In genomic region chr5:50476985-50477384, GRCm38 (mm10) we compare ENCODE assay signal across 8 mouse cellular contexts.
DNase-seq lines count a peak whose midpoint lies in the region; ATAC-seq lines count a peak whose summit lies in the region.
"Had no signal": no experiment of that assay in that cellular context is flagged by ENCODE, and none has a peak within 500 bp of the region (broad histone marks: within the 10 kb centered on the region; RNA-seq: fewer than 3 reads in every experiment).

No protein-coding gene starts in this region.

- H3K36me3 ChIP-seq in midbrain, embryonic 11.5 days (ENCODE audit: control insufficient read depth, insufficient read depth, low read length): no peaks in the 10 kb centered on the region
- no peaks in the 10 kb centered on the region for H3K36me3 ChIP-seq in midbrain, embryonic 15.5 days (replicated peaks)
- H3K36me3 ChIP-seq in neural tube, embryonic 12.5 days: no peaks in the 10 kb centered on the region

- H3K4me1 ChIP-seq in midbrain, embryonic 11.5 days (ENCODE audit: control insufficient read depth, insufficient read depth, low read length): no peaks in the 10 kb centered on the region
- no peaks in the 10 kb centered on the region for H3K4me1 ChIP-seq in midbrain, embryonic 15.5 days
- H3K4me1 ChIP-seq in neural tube, embryonic 12.5 days: no peaks in the 10 kb centered on the region

- DNase-seq in midbrain, embryonic 11.5 days (ENCODE audit: low spot score, missing footprints): peak; percentile 91
- DNase-seq in adipocyte (ENCODE audit: low spot score): peak; percentile 76
- peak; percentile 35 for DNase-seq in cerebellum, adult 8-10 months
- peak; percentile 56 to 64 for DNase-seq in frontal cortex, postnatal 36 days (ENCODE audit: low spot score in 2 of 2)
- peak; percentile 73 to 75 for DNase-seq in layer of hippocampus, postnatal 14 days (ENCODE audit: low spot score in 2 of 2)

- no peak overlapping the region for H3K27ac ChIP-seq in midbrain, embryonic 11.5 days (ENCODE audit: low read depth, low read length)
- H3K27ac ChIP-seq in midbrain, embryonic 15.5 days: no peak overlapping the region
- H3K27ac ChIP-seq in neural tube, embryonic 12.5 days: no peak overlapping the region

- no peak overlapping the region for H3K9ac ChIP-seq in midbrain, embryonic 11.5 days (ENCODE audit: low read length)
- no peak overlapping the region for H3K9ac ChIP-seq in midbrain, embryonic 15.5 days
- no peak overlapping the region for H3K9ac ChIP-seq in neural tube, embryonic 12.5 days

- H3K4me2 ChIP-seq in midbrain, embryonic 11.5 days: no peak overlapping the region
- H3K4me2 ChIP-seq in midbrain, embryonic 15.5 days: no peak overlapping the region
- no peak overlapping the region for H3K4me2 ChIP-seq in neural tube, embryonic 12.5 days (replicated peaks)

- ATAC-seq in midbrain, embryonic 11.5 days (ENCODE audit: low FRiP score): peak; percentile 66; the same call in 1 of the 2 replicates
- no peak for ATAC-seq in midbrain, embryonic 15.5 days (replicated peaks)
- ATAC-seq in neural tube, embryonic 12.5 days (ENCODE audit: low FRiP score, low read depth): peak; percentile 48; the same call in 1 of the 2 replicates

- H3K4me3 ChIP-seq in midbrain, embryonic 11.5 days (ENCODE audit: low read depth, low read length): no peak overlapping the region
- H3K4me3 ChIP-seq in midbrain, embryonic 15.5 days: no peak overlapping the region
- no peak overlapping the region for H3K4me3 ChIP-seq in neural tube, embryonic 12.5 days
- H3K4me3 ChIP-seq: myocyte had no signal

- WGBS in midbrain, embryonic 11.5 days: 21% methylated on average over 3 of the region's 3 CpGs
- 19% methylated on average over 3 of the region's 3 CpGs for WGBS in midbrain, embryonic 15.5 days
- WGBS in neural tube, embryonic 12.5 days: 25% methylated on average over 3 of the region's 3 CpGs

- H3K27me3 ChIP-seq in midbrain, embryonic 11.5 days (ENCODE audit: control insufficient read depth, insufficient read depth, low read length): no peaks in the 10 kb centered on the region
- H3K27me3 ChIP-seq in midbrain, embryonic 15.5 days (replicated peaks): no peaks in the 10 kb centered on the region
- H3K27me3 ChIP-seq in neural tube, embryonic 12.5 days (replicated peaks): no peaks in the 10 kb centered on the region

- no peaks in the 10 kb centered on the region for H3K9me3 ChIP-seq in midbrain, embryonic 11.5 days (ENCODE audit: control insufficient read depth, low read length)
- H3K9me3 ChIP-seq in midbrain, embryonic 15.5 days: no peaks in the 10 kb centered on the region
- H3K9me3 ChIP-seq in neural tube, embryonic 12.5 days: no peaks in the 10 kb centered on the region

Comparison
In these comparisons a context has a peak if more than half of its experiments do, and no peak if none do; other contexts are left out.
1. DNase-seq: peak in every context shown above with its lines; median percentile 91 in midbrain, embryonic 11.5 days; 76 in adipocyte; 74 in layer of hippocampus, postnatal 14 days; 60 in frontal cortex, postnatal 36 days; 35 in cerebellum, adult 8-10 months.